Mouse (Mus musculus): Measurements from ENCODE around the gene Gm3285. TPM values are rescaled to one million over a fixed set of nuclear protein-coding genes. Genes with fewer than 3 reads are reported as not detected.
A peak's percentile ranks its signal among the peaks of the same experiment; 100 is the strongest.

Gm3285 gene
- polyA plus RNA-seq, 1 experiment from 2014 or later: not detected

DNA sequence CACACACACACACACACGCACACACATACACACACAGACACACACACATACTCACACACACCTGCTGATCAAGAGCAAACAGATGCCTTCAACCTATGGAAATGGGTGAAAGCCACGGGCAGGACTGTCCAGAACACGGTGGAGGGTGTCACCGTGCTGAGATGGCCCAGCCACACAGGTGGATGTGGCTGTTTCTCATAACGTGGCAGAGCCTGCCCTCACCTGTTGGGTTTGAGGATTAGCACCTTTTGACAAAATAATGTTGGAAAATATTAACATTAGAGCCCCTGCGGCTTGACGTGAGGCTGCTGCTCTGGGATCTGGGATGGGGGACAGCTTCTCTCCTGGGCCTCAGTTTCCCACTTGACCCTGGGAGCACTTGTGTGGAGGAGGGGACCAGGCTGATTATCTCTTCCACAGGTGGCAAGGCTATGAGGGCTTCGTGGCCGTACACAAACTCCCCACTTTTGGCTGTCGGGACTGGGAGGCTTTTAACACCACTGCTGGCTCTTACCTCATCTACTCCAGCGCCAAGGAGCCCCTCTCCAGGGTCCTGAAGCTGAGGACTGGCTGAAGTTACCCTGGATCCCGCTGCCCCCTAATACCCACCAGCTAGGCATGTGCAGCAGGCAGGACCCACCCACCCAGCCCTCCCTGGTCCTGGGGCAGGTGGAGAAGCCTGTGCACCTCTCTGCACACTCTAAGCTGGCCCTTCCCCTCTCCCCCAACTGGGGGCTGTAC is 24.4 kb downstream of the Gm3285 start:
- peak; percentile 41; the same call in 1 of the 2 replicates for TF ChIP-seq CTCF (IDR thresholded peaks at IDR 0.05; ENCODE audit: low read depth)
- H3K9me3 ChIP-seq (replicated peaks; ENCODE audit: low read length): no peaks in the 10 kb centered on the region

DNA sequence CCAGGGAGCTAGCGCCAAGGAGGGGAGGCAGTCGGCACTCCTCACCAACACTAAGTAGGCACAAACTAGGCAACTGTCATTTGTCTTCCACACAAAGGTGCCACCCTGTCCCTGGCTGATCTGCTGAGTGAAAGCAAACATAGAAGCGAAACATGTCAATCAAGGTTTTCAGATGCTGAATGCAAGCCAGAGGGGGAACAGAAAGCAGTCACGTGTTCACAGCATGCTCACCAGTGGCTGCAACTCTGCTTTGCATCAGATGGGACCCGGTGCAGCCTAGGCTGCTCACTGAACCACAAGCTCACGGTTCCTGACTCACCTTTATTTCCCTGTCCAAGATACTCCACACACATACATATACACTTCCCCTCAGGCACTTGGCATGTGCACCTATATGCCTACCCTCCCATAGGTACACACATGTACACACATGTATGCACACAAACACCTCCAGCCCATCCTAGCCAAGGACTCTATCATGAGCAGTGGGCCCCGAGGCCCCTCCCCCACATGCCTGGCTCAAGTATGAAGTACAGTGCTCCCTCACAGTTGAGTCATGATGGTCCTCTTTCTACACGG is 29.3 kb downstream of the Gm3285 start:
- 82% methylated on average over 8 of the region's 8 CpGs for WGBS
- no peak for DNase-seq (ENCODE audit: low spot score)
- TF ChIP-seq CTCF (IDR thresholded peaks at IDR 0.05; ENCODE audit: low read depth): no peak
- ATAC-seq (replicated peaks; ENCODE audit: low FRiP score, low read depth): no peak
- Histone ChIP-seq H3K27me3 (ENCODE audit: insufficient read depth, low read length) (no peaks in the 10 kb centered on the region), H3K9ac (ENCODE audit: low read depth, low read length) (no peak overlapping the region), H3K4me1 (replicated peaks; ENCODE audit: insufficient read depth, low read length) (no peaks in the 10 kb centered on the region), H3K4me2 (ENCODE audit: low read length) (no peak overlapping the region), H3K9me3 (replicated peaks; ENCODE audit: low read length) (no peaks in the 10 kb centered on the region), H3K27ac (no peak overlapping the region), H3K36me3 (ENCODE audit: insufficient read depth, low read length) (no peaks in the 10 kb centered on the region), H3K4me3 (replicated peaks; ENCODE audit: low read depth, low read length) (no peak overlapping the region)

More for the DNA sequence above, 24.4 kb downstream of the Gm3285 start:
- Histone ChIP-seq H3K36me3 (ENCODE audit: insufficient read depth, low read length) (no peaks in the 10 kb centered on the region), H3K4me1 (replicated peaks; ENCODE audit: insufficient read depth, low read length) (no peaks in the 10 kb centered on the region), H3K27ac (no peak overlapping the region), H3K27me3 (ENCODE audit: insufficient read depth, low read length) (no peaks in the 10 kb centered on the region), H3K9ac (ENCODE audit: low read depth, low read length) (no peak overlapping the region), H3K4me2 (ENCODE audit: low read length) (no peak overlapping the region), H3K4me3 (replicated peaks; ENCODE audit: low read depth, low read length) (no peak overlapping the region)
- 49% methylated on average over 12 of the region's 12 CpGs for WGBS
- ATAC-seq (replicated peaks; ENCODE audit: low FRiP score, low read depth) (no peak), DNase-seq (ENCODE audit: low spot score) (peak; percentile 37)

- WGBS: 64% methylated on average over 5 of the region's 5 CpGs
- ATAC-seq (replicated peaks; ENCODE audit: low FRiP score, low read depth) (no peak), DNase-seq (ENCODE audit: low spot score) (no peak)
Observed at GRCm38 (mm10) chr10:77895562-77895961, 33.8 kb downstream of the Gm3285 start.

DNA sequence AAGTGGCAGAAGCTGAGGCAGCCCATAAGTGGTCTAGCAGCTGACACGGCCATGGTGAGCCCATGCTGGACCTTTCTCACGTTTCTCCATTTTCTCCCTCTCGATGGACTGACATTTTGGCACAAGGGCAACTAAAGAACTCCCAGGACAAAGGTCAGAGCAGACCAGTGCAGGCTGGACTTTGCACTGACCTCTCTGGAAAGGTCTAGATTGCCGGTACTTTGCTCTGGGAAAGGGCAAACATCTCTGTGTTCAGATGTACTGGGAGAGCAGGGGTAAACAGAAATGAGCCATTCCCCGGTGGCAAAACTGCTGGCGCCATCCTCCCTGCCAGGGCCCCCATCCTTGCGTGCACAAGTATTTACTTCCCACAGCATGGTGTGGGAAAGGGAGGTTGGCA is 38.4 kb downstream of the Gm3285 start:
- Histone ChIP-seq H3K9ac (ENCODE audit: low read depth, low read length) (no peak overlapping the region), H3K36me3 (ENCODE audit: insufficient read depth, low read length) (no peaks in the 10 kb centered on the region), H3K27ac (no peak overlapping the region), H3K27me3 (ENCODE audit: insufficient read depth, low read length) (no peaks in the 10 kb centered on the region), H3K4me3 (replicated peaks; ENCODE audit: low read depth, low read length) (no peak overlapping the region), H3K9me3 (replicated peaks; ENCODE audit: low read length) (no peaks in the 10 kb centered on the region), H3K4me1 (replicated peaks; ENCODE audit: insufficient read depth, low read length) (0 out of 2 replicates have a peak, but pooled peaks cover 2% of the 10 kb centered on the region), H3K4me2 (ENCODE audit: low read length) (no peak overlapping the region)
- 81% methylated on average over 7 of the region's 7 CpGs for WGBS
- no peak for TF ChIP-seq CTCF (IDR thresholded peaks at IDR 0.05; ENCODE audit: low read depth)
- no peak for DNase-seq (ENCODE audit: low spot score)
- no peak for ATAC-seq (replicated peaks; ENCODE audit: low FRiP score, low read depth)

More at GRCm38 (mm10) chr10:77895562-77895961, 33.8 kb downstream of the Gm3285 start:
- Histone ChIP-seq H3K4me1 (replicated peaks; ENCODE audit: insufficient read depth, low read length) (no peaks in the 10 kb centered on the region), H3K4me2 (ENCODE audit: low read length) (no peak overlapping the region), H3K36me3 (ENCODE audit: insufficient read depth, low read length) (no peaks in the 10 kb centered on the region), H3K9me3 (replicated peaks; ENCODE audit: low read length) (no peaks in the 10 kb centered on the region), H3K27me3 (ENCODE audit: insufficient read depth, low read length) (no peaks in the 10 kb centered on the region), H3K9ac (ENCODE audit: low read depth, low read length) (no peak overlapping the region), H3K27ac (no peak overlapping the region), H3K4me3 (replicated peaks; ENCODE audit: low read depth, low read length) (no peak overlapping the region)
- no peak for TF ChIP-seq CTCF (IDR thresholded peaks at IDR 0.05; ENCODE audit: low read depth)

GRCm38 (mm10) chr10:77900903-77901818 is 39.4 kb downstream of the Gm3285 start:
- no peaks in the 10 kb centered on the region for H3K9me3 ChIP-seq (replicated peaks; ENCODE audit: low read length)
- no peaks in the 10 kb centered on the region for H3K27me3 ChIP-seq (ENCODE audit: insufficient read depth, low read length)
- H3K4me2 ChIP-seq (ENCODE audit: low read length): peak overlapping the region; percentile 93; the same call in 1 of the 2 replicates
- ATAC-seq (replicated peaks; ENCODE audit: low FRiP score, low read depth): no peak
- peak overlapping the region; percentile 62 for H3K4me3 ChIP-seq (replicated peaks; ENCODE audit: low read depth, low read length)
- 83% methylated on average over 27 of the region's 27 CpGs for WGBS
- H3K9ac ChIP-seq (ENCODE audit: low read depth, low read length): no peak overlapping the region
- no peak for DNase-seq (ENCODE audit: low spot score)
- H3K36me3 ChIP-seq (ENCODE audit: insufficient read depth, low read length): no peaks in the 10 kb centered on the region
- TF ChIP-seq CTCF (IDR thresholded peaks at IDR 0.05; ENCODE audit: low read depth): no peak
- H3K4me1 ChIP-seq (replicated peaks; ENCODE audit: insufficient read depth, low read length): 0 out of 2 replicates have a peak, but pooled peaks cover 2% of the 10 kb centered on the region
- H3K27ac ChIP-seq: no peak overlapping the region

DNA sequence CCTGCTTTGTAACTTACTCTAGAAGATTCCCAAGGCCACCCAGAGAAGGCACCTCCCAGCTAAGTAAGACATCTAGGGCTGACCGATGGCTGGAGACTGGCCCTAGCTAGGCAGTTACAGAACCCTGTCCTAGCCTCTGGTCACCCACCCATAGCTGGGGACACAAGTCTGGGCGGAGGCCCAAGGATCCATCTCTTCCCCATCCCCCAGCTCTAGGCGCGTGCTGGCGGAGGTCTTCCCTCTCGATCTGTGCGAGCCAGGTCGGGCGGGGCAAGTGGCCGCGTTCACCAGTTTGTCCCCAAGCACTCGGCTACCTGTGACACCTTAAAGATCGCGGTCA is 40.1 kb downstream of the Gm3285 start:
- Histone ChIP-seq H3K36me3 (ENCODE audit: insufficient read depth, low read length) (no peaks in the 10 kb centered on the region), H3K9me3 (replicated peaks; ENCODE audit: low read length) (no peaks in the 10 kb centered on the region), H3K4me2 (ENCODE audit: low read length) (peak overlapping the region; percentile 93), H3K4me1 (replicated peaks; ENCODE audit: insufficient read depth, low read length) (0 out of 2 replicates have a peak, but pooled peaks cover 2% of the 10 kb centered on the region), H3K27ac (no peak overlapping the region), H3K27me3 (ENCODE audit: insufficient read depth, low read length) (no peaks in the 10 kb centered on the region), H3K9ac (ENCODE audit: low read depth, low read length) (peak overlapping the region; percentile 57; the same call in 1 of the 2 replicates), H3K4me3 (replicated peaks; ENCODE audit: low read depth, low read length) (peak overlapping the region; percentile 62)
- WGBS: 2% methylated on average over 14 of the region's 14 CpGs
- DNase-seq (ENCODE audit: low spot score) (peak; percentile 27), ATAC-seq (replicated peaks; ENCODE audit: low FRiP score, low read depth) (peak; percentile 7; the same call in 1 of the 2 replicates)
- TF ChIP-seq CTCF (IDR thresholded peaks at IDR 0.05; ENCODE audit: low read depth): no peak

Data from kidney, postnatal 0 days (tissue).